Mouse (Mus musculus): ENCODE measurements at regions not wholly inside any gene's neighbourhood (a gene's known extent, or its start where the extent isn't known, plus 50 kb on each side); places are given as distances from the start of the nearest gene placed in this dataset.

DNA sequence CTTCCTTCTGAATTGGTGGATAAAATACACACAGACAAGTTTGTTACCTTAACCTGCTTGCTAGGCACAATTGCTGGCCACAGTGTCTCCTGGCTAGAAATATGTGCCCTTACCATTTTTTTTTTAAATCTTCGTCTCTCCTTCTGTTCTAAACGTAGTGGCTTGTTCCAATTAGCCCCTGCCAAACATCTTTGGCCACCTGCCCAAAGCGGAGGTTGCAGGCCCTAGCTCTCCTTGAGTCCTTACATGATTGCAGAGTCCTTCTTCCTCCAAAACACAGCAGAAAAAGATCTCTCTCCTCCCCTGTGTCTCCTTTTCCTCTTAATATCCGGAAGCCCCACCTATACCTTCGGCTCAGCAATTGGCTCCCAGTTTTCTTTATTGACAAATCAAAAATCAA, 986.8 kb downstream of the Robo2 start:
- no peak for DNase-seq (ENCODE audit: low spot score)

- DNase-seq (ENCODE audit: low spot score), result no peak
Measured at GRCm38 (mm10) chr16:73424311-73424710, 987.3 kb downstream of the Robo2 start.

GRCm38 (mm10) chr16:73404509-73404908, 1007.1 kb downstream of the Robo2 start:
- no peak for DNase-seq (ENCODE audit: low spot score)

DNA sequence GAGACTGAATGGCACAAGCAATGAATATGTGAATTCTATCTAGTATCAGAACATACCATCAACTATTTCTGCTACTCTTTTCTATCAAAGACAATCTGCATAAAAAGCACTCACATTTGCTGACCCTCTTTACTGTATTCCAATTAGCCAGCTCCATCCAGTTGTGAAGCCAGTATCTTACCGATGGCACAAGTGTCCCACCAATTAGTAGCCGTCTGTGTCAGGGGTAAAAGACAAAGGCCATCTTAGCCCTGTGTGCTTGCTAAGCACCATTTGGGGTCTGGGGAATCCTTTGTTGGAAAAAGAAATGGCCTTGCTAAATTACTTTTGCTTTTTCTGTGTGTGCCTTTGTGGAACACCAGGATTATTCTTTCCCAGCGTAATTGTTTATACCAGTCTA, 1007.5 kb downstream of the Robo2 start:
- no peak for DNase-seq (ENCODE audit: low spot score)

DNA sequence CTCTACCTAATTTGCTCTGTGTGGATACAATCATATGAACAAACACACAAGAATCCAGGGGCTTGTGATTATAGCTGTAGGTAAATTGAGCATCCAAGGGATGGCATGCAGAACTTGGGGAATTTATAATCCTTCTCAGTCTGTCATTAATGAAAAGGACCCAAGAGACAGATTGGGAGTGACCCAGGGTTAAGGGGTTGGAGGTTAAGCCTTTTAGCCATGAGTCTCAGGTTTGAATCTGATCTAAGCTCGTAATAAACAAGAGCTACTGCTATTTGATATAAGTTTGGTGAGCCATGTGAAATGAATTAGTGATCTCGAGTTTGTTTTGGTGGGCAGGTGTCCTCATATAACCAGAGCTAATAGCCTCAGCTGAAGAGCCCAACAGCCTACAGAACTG, 1032.6 kb downstream of the Robo2 start:
- no peak for DNase-seq (ENCODE audit: low spot score)

GRCm38 (mm10) chr16:73374608-73375165, 1036.9 kb downstream of the Robo2 start:
- no peak for DNase-seq (ENCODE audit: low spot score)

- DNase-seq (ENCODE audit: low spot score), result no peak
Measured at GRCm38 (mm10) chr16:73368607-73369233, 1042.9 kb downstream of the Robo2 start.

GRCm38 (mm10) chr16:73367926-73368325, 1043.7 kb downstream of the Robo2 start:
- DNase-seq (ENCODE audit: low spot score), result no peak

GRCm38 (mm10) chr16:73367226-73367840, 1044.3 kb downstream of the Robo2 start:
- no peak for DNase-seq (ENCODE audit: low spot score)

- no peak for DNase-seq (ENCODE audit: low spot score)
Measured at GRCm38 (mm10) chr16:73350698-73351097, 1042.6 kb downstream of the Robo1 start.

DNA sequence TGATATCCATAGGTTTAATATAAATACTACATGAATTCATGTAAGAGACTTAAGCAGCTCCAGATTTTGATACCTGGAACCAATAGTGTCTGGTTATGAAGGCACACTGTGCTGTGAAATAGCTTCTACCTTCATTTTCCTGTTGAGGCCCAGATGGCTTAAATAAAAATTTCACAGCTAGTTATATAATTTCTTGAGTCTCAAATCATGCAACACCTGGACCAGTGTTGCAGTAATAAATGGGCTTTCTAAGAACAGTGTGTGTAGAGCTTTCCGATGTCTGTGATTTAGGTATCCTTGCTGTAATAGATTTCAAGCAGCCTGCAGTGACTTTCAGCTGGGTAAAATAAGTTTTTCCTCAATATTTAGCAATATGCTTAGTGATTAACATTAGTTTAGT, 1035.8 kb downstream of the Robo1 start:
- no peak for DNase-seq (ENCODE audit: low spot score)

- no peak for DNase-seq (ENCODE audit: low spot score)
Measured at GRCm38 (mm10) chr16:73343531-73343930, 1035.4 kb downstream of the Robo1 start.

DNA sequence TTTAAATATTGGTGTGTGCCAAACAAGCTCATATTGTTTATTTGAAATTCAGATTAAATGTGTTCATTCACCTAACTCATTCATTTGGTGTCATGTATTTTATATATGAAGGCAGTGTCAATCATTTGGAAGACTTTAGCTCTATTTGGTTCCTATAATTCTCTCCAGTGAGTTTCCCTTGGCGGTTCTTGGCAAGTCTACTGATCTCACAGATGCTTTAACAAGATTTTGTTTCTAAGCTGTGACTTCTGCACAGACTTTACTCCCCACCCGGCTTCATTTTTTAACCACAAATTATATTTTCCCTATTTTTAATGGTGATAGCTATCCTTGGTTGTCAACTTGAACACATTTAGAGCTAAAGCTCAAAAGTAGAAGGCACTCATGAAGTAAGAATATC, 1009.5 kb downstream of the Robo1 start:
- no peak for DNase-seq (ENCODE audit: low spot score)

- DNase-seq (ENCODE audit: low spot score), result no peak
Measured at GRCm38 (mm10) chr16:73310096-73310495, 1002.0 kb downstream of the Robo1 start.

- no peak for DNase-seq (ENCODE audit: low spot score)
Measured at GRCm38 (mm10) chr16:73279951-73280350, 971.8 kb downstream of the Robo1 start.

DNA sequence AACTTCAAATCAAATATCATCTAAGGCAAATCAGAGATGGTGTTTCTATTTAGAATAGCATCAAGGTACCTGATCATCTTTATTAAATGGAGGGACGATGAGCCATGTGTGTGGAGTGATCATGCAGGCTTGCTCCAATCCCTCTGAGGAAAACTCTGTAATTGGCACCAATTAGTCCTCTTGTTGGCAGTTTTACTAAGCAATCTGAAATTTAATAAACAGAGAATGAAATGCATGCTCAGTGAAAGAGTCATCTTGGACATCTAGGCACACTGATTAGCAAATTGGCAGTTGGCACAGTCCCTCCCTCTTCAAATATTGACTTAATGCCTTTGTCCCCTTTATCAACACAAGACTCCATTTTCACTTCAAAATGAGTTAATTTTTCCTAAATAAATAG, 951.6 kb downstream of the Robo1 start:
- no peak for DNase-seq (ENCODE audit: low spot score)

GRCm38 (mm10) chr16:73259283-73259682, 951.2 kb downstream of the Robo1 start:
- no peak for DNase-seq (ENCODE audit: low spot score)

DNA sequence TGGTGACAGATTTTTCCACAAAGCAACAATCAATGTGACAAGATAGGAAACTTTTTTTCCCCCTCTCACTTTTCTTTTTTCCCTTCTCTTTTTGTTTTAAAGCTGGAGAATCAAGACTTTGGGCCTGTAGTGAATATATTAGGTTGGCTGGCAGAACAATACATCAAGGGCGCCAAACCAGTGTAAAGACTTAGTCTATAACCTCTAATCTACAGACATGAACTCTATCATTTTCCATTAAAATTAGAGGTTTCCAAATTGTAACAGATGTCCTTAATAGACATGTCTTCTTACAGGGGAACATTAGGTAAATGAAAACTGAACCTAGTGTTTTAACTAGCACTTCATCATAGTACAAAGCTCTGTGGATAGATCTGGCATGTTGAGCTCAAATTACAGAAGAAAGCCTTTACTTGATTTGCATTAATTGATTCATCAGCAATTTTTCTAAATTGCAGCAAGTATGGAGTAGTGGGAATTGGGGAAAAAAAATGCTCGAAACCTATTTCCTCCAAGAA, 937.0 kb downstream of the Robo1 start:
- no peak for DNase-seq (ENCODE audit: low spot score)

DNA sequence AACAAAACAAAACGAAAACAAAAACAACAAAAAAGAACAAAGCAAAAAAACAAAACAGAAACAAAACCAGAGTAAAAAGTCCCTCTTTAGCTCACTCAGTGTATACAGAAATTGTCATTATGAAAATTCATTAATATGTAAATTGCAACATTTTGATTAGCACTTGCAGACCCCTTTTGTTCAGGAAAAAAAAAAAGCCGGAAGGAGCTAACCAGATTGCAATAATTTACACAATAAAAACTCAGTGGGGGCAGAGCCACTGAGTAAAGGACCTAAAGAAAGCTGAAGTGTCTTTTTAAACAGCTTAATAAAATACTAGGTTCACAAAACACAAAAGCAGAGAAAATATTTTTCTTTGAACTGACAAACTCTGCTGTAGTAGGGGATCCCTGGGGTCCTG, 922.5 kb downstream of the Robo1 start:
- DNase-seq (ENCODE audit: low spot score), result no peak

DNA sequence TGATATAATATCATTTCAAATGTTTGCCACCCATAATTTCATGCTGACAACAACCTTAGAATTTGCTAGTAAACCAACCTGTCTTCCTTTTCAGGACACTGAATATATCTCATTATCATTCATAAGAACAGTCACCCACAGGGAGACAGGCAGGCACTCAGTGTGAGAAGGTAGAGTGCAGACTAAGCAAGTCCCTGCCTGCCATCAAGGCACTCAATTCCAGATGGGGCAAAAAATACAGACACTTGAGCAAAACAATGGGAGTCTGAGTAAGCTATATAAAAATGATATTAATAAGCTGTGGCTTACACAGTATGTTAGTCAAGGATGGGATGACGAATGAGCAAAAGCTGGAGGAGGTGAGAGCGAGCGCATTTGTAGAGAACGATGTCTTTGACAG, 909.4 kb downstream of the Robo1 start:
- DNase-seq (ENCODE audit: low spot score), result no peak

GRCm38 (mm10) chr16:73203542-73203941, 895.4 kb downstream of the Robo1 start:
- no peak for DNase-seq (ENCODE audit: low spot score)

DNA sequence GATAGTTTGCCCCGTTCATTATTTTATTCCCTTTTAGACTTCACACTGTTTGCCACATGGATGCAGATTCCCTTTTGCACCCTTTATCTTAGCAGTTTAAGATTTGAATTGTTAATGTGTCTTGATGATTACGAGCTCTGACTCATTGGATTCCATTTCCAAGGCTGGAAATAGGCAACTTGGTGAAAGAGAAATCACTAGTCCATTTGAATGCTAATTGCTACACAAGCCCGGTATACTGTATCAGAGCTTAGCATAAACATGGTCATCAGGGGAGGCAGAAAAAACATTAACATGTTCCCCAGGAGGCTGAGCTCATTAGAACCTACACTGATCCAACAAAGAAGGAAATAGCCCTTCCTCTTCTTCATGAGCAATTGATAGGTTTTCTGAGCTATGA, 892.9 kb downstream of the Robo1 start:
- no peak for DNase-seq (ENCODE audit: low spot score)

DNA sequence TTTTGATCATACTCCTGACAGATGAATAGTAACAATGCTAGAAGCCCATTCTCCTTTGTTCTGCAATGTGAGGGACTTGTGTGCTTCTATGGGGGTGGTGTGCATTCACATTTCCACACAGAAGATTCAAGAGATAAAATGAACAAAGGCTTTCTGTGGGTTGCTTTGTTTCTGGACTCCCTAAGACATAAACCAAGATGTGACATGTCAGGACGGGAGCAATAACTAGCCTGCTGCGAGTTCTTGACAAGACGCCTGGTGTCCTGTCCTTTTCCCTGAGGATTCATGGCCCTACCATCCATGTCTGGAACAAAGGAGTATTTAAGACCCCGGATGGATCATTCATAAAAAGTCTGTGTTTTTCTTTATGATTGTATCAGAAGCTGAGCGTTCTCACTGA, 874.7 kb downstream of the Robo1 start:
- DNase-seq (ENCODE audit: low spot score), result no peak

GRCm38 (mm10) chr16:73182258-73182657, 874.2 kb downstream of the Robo1 start:
- no peak for DNase-seq (ENCODE audit: low spot score)

Measured in layer of hippocampus, adult 9-10 months (tissue).